Mouse (Mus musculus) CH12.LX (cell line): ENCODE measurements around the gene Sipa1l3.

Source experiments
- RCOR1 ChIP-seq: conservative IDR thresholded peaks from 2 replicates; pipeline ENCODE4 v1.6.1; 2012; ENCODE audit warnings: low read depth, mild to moderate bottlenecking, inconsistent platforms, low read length, improper control_type of control experiment
- SIN3A ChIP-seq: IDR thresholded peaks from 2 replicates; pipeline ENCODE4 v1.6.1; 2012; ENCODE audit warnings: low read length, improper control_type of control experiment, inconsistent platforms
- USF1 ChIP-seq: IDR thresholded peaks from 2 replicates; pipeline ENCODE4 v1.6.1; 2014; ENCODE audit warnings: low read depth, mild to moderate bottlenecking, inconsistent platforms, low read length, improper control_type of control experiment

DNA sequence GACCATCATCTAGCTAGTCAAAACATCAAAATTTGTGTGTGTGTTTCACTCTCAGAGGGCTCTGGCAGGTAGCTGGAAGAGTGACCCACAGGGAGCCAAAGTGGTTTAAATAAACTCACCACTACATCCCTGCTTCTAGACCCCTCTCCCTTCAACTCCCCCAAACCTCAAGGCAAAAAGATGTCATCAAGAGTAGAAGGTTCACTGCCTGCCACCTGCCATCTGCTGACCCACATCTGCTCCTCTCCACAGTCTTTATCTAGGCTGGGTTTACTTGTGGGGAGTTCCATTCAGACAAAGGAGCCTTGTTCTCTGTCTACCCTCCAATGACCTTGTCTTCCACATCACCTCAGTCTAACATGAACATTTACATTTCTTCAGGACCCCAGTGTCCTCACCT, 239.2 kb downstream of the Sipa1l3 start:
- no peak for TF ChIP-seq RCOR1
- no peak for TF ChIP-seq USF1
- TF ChIP-seq SIN3A = no peak
